Mouse (Mus musculus) liver, adult 2 months (tissue): ENCODE data around the gene 9130019O22Rik. TPM values are rescaled to one million over a fixed set of nuclear protein-coding genes. Genes with fewer than 3 reads are reported as not detected.
A peak's percentile ranks its signal among the peaks of the same experiment; 100 is the strongest.

ENCODE experiments used
- DNase-seq: peaks from one replicate; pipeline ENCODE4 v3.0.0-alpha.2; 2011; ENCODE audit warnings: low read depth, low spot score; ENCODE audit errors: extremely low read depth
- H3K27ac ChIP-seq: fragments of 200-500 bp; replicated peaks from 2 replicates; pipeline ENCODE4 v1.5.1; 2012; ENCODE audit warnings: low read depth, mild to moderate bottlenecking, control low read depth, inconsistent platforms, low read length; ENCODE audit not compliant: insufficient read depth
- H3K27me3 ChIP-seq: fragments of 200-500 bp; 2 replicates; pipeline ENCODE4 v1.6.1; 2012; ENCODE audit warnings: mild to moderate bottlenecking, moderate library complexity, low read length, inconsistent platforms; ENCODE audit not compliant: control insufficient read depth, insufficient read depth
- H3K36me3 ChIP-seq: fragments of 200-500 bp; 2 replicates; pipeline ENCODE4 v1.6.1; 2012; ENCODE audit warnings: low read length, inconsistent platforms; ENCODE audit not compliant: control insufficient read depth, insufficient read depth
- H3K4me1 ChIP-seq: fragments of 200-500 bp; 2 replicates; pipeline ENCODE4 v1.6.1; 2011; ENCODE audit warnings: low read length; ENCODE audit not compliant: control insufficient read depth, insufficient read depth
- H3K4me3 ChIP-seq: fragments of 200-500 bp; 2 replicates; pipeline ENCODE4 v1.5.1; 2011; ENCODE audit warnings: low read depth, mild to moderate bottlenecking, control low read depth, low read length, moderate library complexity; ENCODE audit not compliant: insufficient read depth
- H3K79me2 ChIP-seq: fragments of 200-500 bp; 2 replicates; pipeline ENCODE4 v1.6.1; 2012; ENCODE audit warnings: inconsistent platforms, mild to moderate bottlenecking, low read length, moderate library complexity; ENCODE audit not compliant: control insufficient read depth, insufficient read depth
- H3K9ac ChIP-seq: fragments of 200-500 bp; 2 replicates; pipeline ENCODE4 v1.6.1; 2012; ENCODE audit warnings: low read depth, mild to moderate bottlenecking, control low read depth, inconsistent platforms, low read length
- CTCF ChIP-seq: fragments of 200-500 bp; IDR thresholded peaks from 2 replicates; pipeline ENCODE4 v1.5.1; 2011; ENCODE audit warnings: low read depth, low read length, control low read depth
- POLR2A ChIP-seq: fragments of 200-500 bp; IDR thresholded peaks from 2 replicates; pipeline ENCODE4 v1.6.1; 2011; ENCODE audit warnings: low read length, control low read depth; ENCODE audit not compliant: insufficient read depth; ENCODE audit errors: extremely low read depth
- WGBS: fragments of 180-500 bp; shearing (Covaris S2); methylation state at CpG from one replicate; pipeline ENCODE4 v1.1.7; 2018; 5-methylcytosine and 5-hydroxymethylcytosine counted together
- polyA plus RNA-seq: library from polyadenylated mRNA; depleted of rRNA; stranded (reverse); fragments of >200 nt; gene quantifications from 2 replicates; pipeline ENCODE4 v1.2.3, GENCODE M21; 2012
- total RNA-seq: library from RNA; depleted of rRNA; stranded (reverse); fragments of >200 nt; gene quantifications from 2 replicates; pipeline ENCODE4 v1.2.3, GENCODE M21; 2014

Gene 9130019O22Rik
- total and polyA plus RNA-seq, 2 experiments = 2.0 TPM

DNA sequence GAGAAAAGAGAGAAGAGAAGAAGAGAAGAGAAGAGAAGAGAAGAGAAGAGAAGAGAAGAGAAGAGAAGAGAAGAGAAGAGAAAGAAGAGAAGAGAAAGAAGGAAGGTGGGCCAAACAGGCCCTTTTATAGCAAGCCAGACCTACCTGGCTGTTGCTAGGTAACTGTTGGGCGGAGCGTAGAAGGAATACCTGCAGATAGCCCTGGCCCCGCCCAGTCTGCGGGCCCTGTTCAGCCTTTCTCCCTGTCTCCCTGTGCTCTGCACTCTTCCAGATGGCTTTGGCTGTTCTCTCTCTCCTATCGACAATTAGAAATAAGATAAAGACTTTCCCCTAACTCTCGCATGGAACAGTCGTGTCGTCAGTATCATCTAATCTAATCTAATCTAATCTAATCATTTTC, 40.3 kb downstream of the 9130019O22Rik start:
- no peak overlapping the region for H3K9ac ChIP-seq
- peaks cover 13% of the 10 kb centered on the region; the same call in 1 of the 2 replicates for H3K79me2 ChIP-seq
- TF ChIP-seq POLR2A (no peak), CTCF (no peak)
- peaks cover 12% of the 10 kb centered on the region for H3K4me1 ChIP-seq
- no peak overlapping the region; the same call in 1 of the 2 replicates for H3K4me3 ChIP-seq
- no peaks in the 10 kb centered on the region for H3K27me3 ChIP-seq
- 45% methylated on average over 8 of the region's 8 CpGs for WGBS
- H3K27ac ChIP-seq = no peak overlapping the region
- no peaks in the 10 kb centered on the region for H3K36me3 ChIP-seq
- no peak for DNase-seq

DNA sequence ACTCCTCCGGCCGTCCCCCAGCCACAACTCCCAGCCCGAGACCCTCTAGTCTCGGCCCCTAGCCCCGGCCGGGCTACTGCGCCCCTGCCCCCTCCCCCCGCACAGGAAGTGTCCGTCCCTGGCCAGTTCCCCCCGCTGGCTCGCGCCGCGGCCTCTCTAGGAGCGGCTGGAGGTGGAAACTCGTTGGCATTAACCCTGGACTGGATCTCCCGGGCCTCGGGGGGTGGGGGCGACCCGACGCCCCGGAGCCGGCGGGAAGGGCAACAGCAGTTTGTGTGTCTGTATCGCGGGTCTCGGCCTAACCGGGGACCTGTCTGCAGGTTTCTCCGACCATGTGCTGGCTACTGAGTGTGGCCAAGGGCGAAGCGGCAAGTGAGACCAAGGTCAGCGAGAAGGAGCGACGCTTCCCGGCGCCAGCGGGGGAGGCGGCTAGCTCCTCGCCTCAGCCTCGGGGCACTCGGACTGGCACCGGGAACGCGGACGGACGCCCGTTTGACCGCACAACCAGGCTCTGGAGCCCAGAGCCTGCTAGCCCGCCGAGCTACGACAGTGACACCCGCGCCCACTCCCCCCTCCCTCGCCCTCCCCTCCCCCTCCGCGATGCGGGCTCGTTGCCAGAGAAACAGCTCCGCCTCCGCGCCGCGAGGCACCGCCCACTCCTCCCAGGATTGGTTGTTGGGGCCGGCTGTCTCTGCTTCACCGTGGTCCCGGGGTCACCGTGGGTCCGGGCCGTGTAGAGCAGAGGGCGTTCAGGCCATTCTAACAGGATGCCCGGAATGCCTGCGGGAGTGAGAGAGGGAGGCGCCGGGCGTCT, 41.2 kb downstream of the 9130019O22Rik start, which contains the start of gene Zfp768:
Gene Zfp768 (minus strand): TSS at position 78 of the 814 bp plus-strand sequence.
- Histone ChIP-seq H3K4me3 (peak within 1 kb of the TSS; percentile 97), H3K27ac (peak within 1 kb of the TSS; percentile 100), H3K36me3 (no peaks in the 10 kb centered on the region), H3K4me1 (peaks cover 13% of the 10 kb centered on the region), H3K79me2 (peaks cover 13% of the 10 kb centered on the region; the same call in 1 of the 2 replicates), H3K9ac (peak within 1 kb of the TSS; percentile 97), H3K27me3 (no peaks in the 10 kb centered on the region)
- under 1% methylated on average over 75 of the region's 76 CpGs for WGBS
- peak; percentile 82 for DNase-seq
- TF ChIP-seq CTCF (no peak), POLR2A (peak; percentile 61)

DNA sequence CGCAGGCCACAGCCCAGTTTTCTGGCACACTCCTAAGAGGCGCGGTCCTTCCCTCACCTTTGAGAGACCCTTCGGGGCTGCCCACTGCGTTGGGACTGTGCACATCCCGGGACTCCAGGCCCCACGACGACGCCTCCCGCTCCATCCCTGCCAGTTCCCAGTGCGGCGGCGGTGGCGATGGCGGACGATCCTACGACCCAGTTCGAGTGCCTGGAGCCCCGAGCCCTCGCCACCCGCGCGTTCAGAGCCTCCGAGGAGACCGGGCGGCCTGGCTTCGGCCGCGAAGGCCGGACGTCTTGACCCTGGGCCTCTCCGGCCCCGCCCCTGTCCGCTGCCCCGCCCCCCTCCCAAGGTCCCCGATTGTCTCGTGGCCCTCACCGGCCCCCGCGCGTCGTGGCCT, 41.9 kb downstream of the 9130019O22Rik start:
- peaks cover 13% of the 10 kb centered on the region for H3K4me1 ChIP-seq
- H3K9ac ChIP-seq = peak overlapping the region; percentile 97
- under 1% methylated on average over 42 of the region's 42 CpGs for WGBS
- peak overlapping the region; percentile 100 for H3K27ac ChIP-seq
- H3K27me3 ChIP-seq = no peaks in the 10 kb centered on the region
- H3K79me2 ChIP-seq = peaks cover 13% of the 10 kb centered on the region; the same call in 1 of the 2 replicates
- DNase-seq = peak; percentile 44
- peak overlapping the region; percentile 97 for H3K4me3 ChIP-seq
- no peaks in the 10 kb centered on the region for H3K36me3 ChIP-seq
- TF ChIP-seq CTCF (no peak), POLR2A (peak; percentile 51; the same call in 1 of the 2 replicates)

DNA sequence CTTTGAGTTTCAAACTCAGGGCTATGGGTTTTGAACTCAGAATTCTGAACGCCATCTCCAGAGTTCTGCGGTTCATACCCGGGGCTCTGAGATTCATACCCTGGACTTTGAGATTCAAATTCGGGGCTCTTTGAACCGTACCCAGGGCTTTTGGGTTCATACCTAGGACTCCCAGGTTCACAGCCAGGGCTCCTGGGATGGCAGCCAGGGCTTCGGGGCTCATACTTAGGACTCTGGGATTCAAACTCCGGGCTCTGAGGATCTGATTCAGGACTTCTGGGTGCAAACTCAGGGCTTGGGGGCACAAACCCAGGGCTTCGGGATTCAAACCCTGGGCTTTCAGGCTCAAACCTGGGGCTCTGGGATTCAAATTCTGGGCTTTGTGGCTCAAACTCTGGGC, 42.6 kb downstream of the 9130019O22Rik start:
- Histone ChIP-seq H3K79me2 (peaks cover 13% of the 10 kb centered on the region; the same call in 1 of the 2 replicates), H3K36me3 (no peaks in the 10 kb centered on the region), H3K4me1 (peaks cover 13% of the 10 kb centered on the region), H3K27me3 (no peaks in the 10 kb centered on the region), H3K4me3 (peak overlapping the region; percentile 97; the same call in 1 of the 2 replicates), H3K27ac (peak overlapping the region; percentile 100), H3K9ac (peak overlapping the region; percentile 97)
- TF ChIP-seq CTCF (no peak), POLR2A (no peak)
- DNase-seq = peak; percentile 82
- 24% methylated on average over 8 of the region's 8 CpGs for WGBS

DNA sequence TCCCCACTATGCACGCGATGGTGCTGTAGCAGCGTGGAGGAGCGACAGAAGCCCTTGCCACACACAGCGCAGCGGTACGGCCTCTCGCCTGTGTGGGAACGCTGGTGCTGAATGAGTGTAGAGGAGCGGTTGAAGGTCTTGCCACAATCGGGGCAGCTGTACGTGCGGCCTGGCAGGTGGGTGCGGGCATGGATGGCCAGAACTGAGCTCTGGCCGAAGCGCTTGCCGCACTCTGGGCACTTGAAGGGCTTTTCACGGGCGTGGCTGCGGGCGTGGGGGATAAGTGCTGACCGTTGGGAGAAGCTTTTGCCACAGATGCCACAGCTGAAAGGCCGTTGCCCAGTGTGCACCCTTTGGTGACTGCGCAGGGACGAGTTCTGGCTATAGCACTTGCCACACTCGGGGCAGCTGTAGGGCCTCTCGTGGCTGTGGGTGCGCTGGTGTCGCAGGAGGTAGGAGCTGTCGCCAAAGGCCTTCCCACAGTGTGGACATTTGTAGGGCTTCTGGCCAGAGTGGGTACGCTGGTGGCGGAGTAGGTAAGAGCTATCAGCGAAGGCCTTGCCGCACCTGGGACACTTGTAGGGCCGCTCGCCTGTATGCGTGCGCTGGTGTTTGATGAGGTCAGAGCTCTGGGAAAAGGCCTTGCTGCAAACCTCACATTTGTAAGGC, 43.5 kb downstream of the 9130019O22Rik start:
- H3K27me3 ChIP-seq = no peaks in the 10 kb centered on the region
- H3K36me3 ChIP-seq = no peaks in the 10 kb centered on the region
- H3K9ac ChIP-seq = no peak overlapping the region
- DNase-seq = peak; percentile 10
- TF ChIP-seq CTCF = no peak
- no peak for TF ChIP-seq POLR2A
- H3K27ac ChIP-seq = no peak overlapping the region
- peaks cover 13% of the 10 kb centered on the region for H3K4me1 ChIP-seq
- no peak overlapping the region for H3K4me3 ChIP-seq
- WGBS = 94% methylated on average over 38 of the region's 38 CpGs
- H3K79me2 ChIP-seq = peaks cover 13% of the 10 kb centered on the region; the same call in 1 of the 2 replicates
